Mouse (Mus musculus) layer of hippocampus, adult 11-12 months (tissue): Measurements from ENCODE around the gene Ngly1.

Source experiments
- DNase-seq: peaks from one replicate; pipeline ENCODE4 v3.0.0; 2022; ENCODE audit warnings: low spot score

Ngly1 gene

DNA sequence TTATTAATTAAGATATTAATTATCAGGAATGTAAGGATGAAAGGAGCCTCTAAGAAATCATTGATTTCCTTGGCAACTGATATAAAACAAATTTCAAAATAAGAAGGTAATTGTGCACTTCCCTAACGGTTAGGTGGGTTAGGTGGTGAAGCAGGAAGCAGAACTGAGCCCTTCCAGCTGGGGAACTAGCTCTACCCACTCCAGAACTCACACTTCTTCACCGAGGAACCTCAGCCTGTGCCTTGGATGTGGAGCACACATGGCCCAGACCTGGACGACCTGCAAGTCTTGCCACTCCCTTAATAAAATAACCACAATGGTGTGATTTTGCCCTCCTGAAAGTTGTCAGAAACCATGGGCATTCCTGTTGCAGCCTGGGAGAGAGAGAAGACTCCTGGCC is 80.7 kb downstream of the Ngly1 start:
- no peak for DNase-seq

GRCm38 (mm10) chr14:16334260-16334659 is 85.2 kb downstream of the Ngly1 start:
- no peak for DNase-seq

GRCm38 (mm10) chr14:16335835-16336417 is 86.8 kb downstream of the Ngly1 start:
- no peak for DNase-seq

GRCm38 (mm10) chr14:16347505-16347904 is 98.4 kb downstream of the Ngly1 start:
- DNase-seq, result no peak

GRCm38 (mm10) chr14:16359704-16360103 is 110.6 kb downstream of the Ngly1 start:
- no peak for DNase-seq
